Mouse (Mus musculus) neural tube, embryonic 14.5 days (tissue): Measurements from ENCODE around the gene Slc17a2. TPM values are rescaled to one million over a fixed set of nuclear protein-coding genes. Genes with fewer than 3 reads are reported as not detected.

Experiments
- ATAC-seq: fragments of 200-750 bp; cut with Nextera tagmentation; 2 replicates; pipeline ENCODE4 v1.8.0; 2017; ENCODE audit warnings: low read depth, mild to moderate bottlenecking, moderate TSS enrichment, moderate library complexity
- H3K27ac ChIP-seq: fragments of 300-500 bp; sonication (generic); 2 replicates; pipeline ENCODE4 v1.5.1; 2014; ENCODE audit warnings: low read depth, mild to moderate bottlenecking, control low read depth, low read length, moderate library complexity, mixed read lengths
- H3K27me3 ChIP-seq: fragments of 300-500 bp; sonication (generic); 2 replicates; pipeline ENCODE4 v1.6.1; 2014; ENCODE audit warnings: low read length; ENCODE audit not compliant: control insufficient read depth, insufficient read depth
- H3K36me3 ChIP-seq: fragments of 300-500 bp; sonication (generic); 2 replicates; pipeline ENCODE4 v1.6.1; 2014; ENCODE audit warnings: low read length, mixed read lengths; ENCODE audit not compliant: control insufficient read depth, insufficient read depth
- H3K4me1 ChIP-seq: fragments of 300-500 bp; sonication (generic); 2 replicates; pipeline ENCODE4 v1.6.1; 2014; ENCODE audit warnings: low read length; ENCODE audit not compliant: control insufficient read depth, insufficient read depth
- H3K4me2 ChIP-seq: fragments of 300-500 bp; sonication (generic); 2 replicates; pipeline ENCODE4 v1.6.1; 2014; ENCODE audit warnings: mild to moderate bottlenecking, low read depth, low read length, control low read depth
- H3K4me3 ChIP-seq: fragments of 300-500 bp; sonication (generic); 2 replicates; pipeline ENCODE4 v1.5.1; 2014; ENCODE audit warnings: low read depth, low read length, control low read depth, mixed read lengths
- H3K9ac ChIP-seq: fragments of 300-500 bp; sonication (generic); replicated peaks from 2 replicates; pipeline ENCODE4 v1.6.1; 2014; ENCODE audit warnings: low read depth, mild to moderate bottlenecking, control low read depth, low read length, mixed read lengths
- H3K9me3 ChIP-seq: fragments of 300-500 bp; sonication (generic); 2 replicates; pipeline ENCODE4 v1.6.1; 2016; ENCODE audit warnings: low read length; ENCODE audit not compliant: control insufficient read depth
- WGBS: fragments of 180-500 bp; shearing (Covaris S2); extraction: QIAGEN DNeasy Blood & Tissue Kit; methylation state at CpG from one replicate; pipeline ENCODE4 v1.1.7; 2014; 5-methylcytosine and 5-hydroxymethylcytosine counted together
- polyA plus RNA-seq: library from polyadenylated mRNA; unstranded; fragments of >200 nt; fragmentation: Nextera tagmentation; extraction: Ambion mirVana; gene quantifications from 2 replicates; pipeline ENCODE4 v1.2.1, GENCODE M21; 2014

The Slc17a2 gene
- polyA plus RNA-seq, 1 experiment from 2014 or later, result not detected

GRCm38 (mm10) chr13:23772561-23773313 lies 34.1 kb upstream of the Slc17a2 start:
- Histone ChIP-seq H3K9ac (no peak overlapping the region), H3K4me3 (no peak overlapping the region), H3K4me1 (0 out of 2 replicates have a peak, but pooled peaks cover 3% of the 10 kb centered on the region), H3K27me3 (no peaks in the 10 kb centered on the region), H3K4me2 (peak overlapping the region; percentile 40), H3K27ac (no peak overlapping the region), H3K36me3 (no peaks in the 10 kb centered on the region), H3K9me3 (no peaks in the 10 kb centered on the region)
- ATAC-seq, result peak; percentile 93
- 30% methylated on average over 21 of the region's 21 CpGs for WGBS

GRCm38 (mm10) chr13:23778339-23778738 lies 28.5 kb upstream of the Slc17a2 start:
- Histone ChIP-seq H3K27me3 (no peaks in the 10 kb centered on the region), H3K4me2 (no peak overlapping the region), H3K9ac (no peak overlapping the region), H3K4me1 (no peaks in the 10 kb centered on the region), H3K27ac (no peak overlapping the region), H3K36me3 (no peaks in the 10 kb centered on the region), H3K4me3 (no peak overlapping the region), H3K9me3 (no peaks in the 10 kb centered on the region)
- no peak for ATAC-seq
- WGBS, result 94% methylated on average over 7 of the region's 7 CpGs

GRCm38 (mm10) chr13:23779025-23779424 lies 27.8 kb upstream of the Slc17a2 start:
- Histone ChIP-seq H3K4me1 (no peaks in the 10 kb centered on the region), H3K9ac (no peak overlapping the region), H3K36me3 (no peaks in the 10 kb centered on the region), H3K4me3 (no peak overlapping the region), H3K4me2 (no peak overlapping the region), H3K27ac (no peak overlapping the region), H3K9me3 (no peaks in the 10 kb centered on the region), H3K27me3 (no peaks in the 10 kb centered on the region)
- ATAC-seq, result no peak
- WGBS, result 89% methylated on average over 4 of the region's 4 CpGs

- Histone ChIP-seq H3K9ac (no peak overlapping the region), H3K4me2 (no peak overlapping the region), H3K4me1 (no peaks in the 10 kb centered on the region), H3K9me3 (no peaks in the 10 kb centered on the region), H3K36me3 (no peaks in the 10 kb centered on the region), H3K27me3 (no peaks in the 10 kb centered on the region), H3K27ac (no peak overlapping the region), H3K4me3 (no peak overlapping the region)
- peak; percentile 88 for ATAC-seq
- 49% methylated on average over 2 of the region's 2 CpGs for WGBS
These were observed 14.3 kb upstream of the Slc17a2 start for GRCm38 (mm10) chr13:23792520-23792919.

- no peak overlapping the region for H3K9ac ChIP-seq
- 85% methylated on average over 5 of the region's 5 CpGs for WGBS
- H3K36me3 ChIP-seq, result no peaks in the 10 kb centered on the region
- no peaks in the 10 kb centered on the region for H3K27me3 ChIP-seq
- no peak overlapping the region for H3K4me2 ChIP-seq
- ATAC-seq, result no peak
- H3K4me3 ChIP-seq, result no peak overlapping the region
- no peaks in the 10 kb centered on the region for H3K9me3 ChIP-seq
- H3K4me1 ChIP-seq, result no peaks in the 10 kb centered on the region
- H3K27ac ChIP-seq, result no peak overlapping the region
These were observed 7.4 kb upstream of the Slc17a2 start for GRCm38 (mm10) chr13:23799405-23799804.

- Histone ChIP-seq H3K4me3 (no peak overlapping the region), H3K9ac (no peak overlapping the region), H3K27me3 (no peaks in the 10 kb centered on the region), H3K27ac (no peak overlapping the region), H3K4me2 (no peak overlapping the region), H3K4me1 (no peaks in the 10 kb centered on the region), H3K36me3 (no peaks in the 10 kb centered on the region), H3K9me3 (no peaks in the 10 kb centered on the region)
- ATAC-seq, result no peak
- 83% methylated on average over 2 of the region's 2 CpGs for WGBS
These were observed 2.3 kb upstream of the Slc17a2 start for GRCm38 (mm10) chr13:23804532-23804931.

- 71% methylated on average over 2 of the region's 2 CpGs for WGBS
- H3K4me1 ChIP-seq, result no peaks in the 10 kb centered on the region
- ATAC-seq, result no peak
- no peak overlapping the region for H3K9ac ChIP-seq
- no peak overlapping the region for H3K4me3 ChIP-seq
- H3K27me3 ChIP-seq, result no peaks in the 10 kb centered on the region
- H3K36me3 ChIP-seq, result no peaks in the 10 kb centered on the region
- no peaks in the 10 kb centered on the region for H3K9me3 ChIP-seq
- no peak overlapping the region for H3K27ac ChIP-seq
- no peak overlapping the region for H3K4me2 ChIP-seq
These were observed 9.4 kb downstream of the Slc17a2 start for GRCm38 (mm10) chr13:23816148-23816547.

- H3K9me3 ChIP-seq, result no peaks in the 10 kb centered on the region
- no peak overlapping the region for H3K4me2 ChIP-seq
- ATAC-seq, result no peak
- no peak overlapping the region for H3K27ac ChIP-seq
- no peaks in the 10 kb centered on the region for H3K4me1 ChIP-seq
- H3K36me3 ChIP-seq, result no peaks in the 10 kb centered on the region
- H3K27me3 ChIP-seq, result no peaks in the 10 kb centered on the region
- no peak overlapping the region for H3K9ac ChIP-seq
- no peak overlapping the region for H3K4me3 ChIP-seq
- WGBS, result 69% methylated on average over 4 of the region's 4 CpGs
These were observed 13.6 kb downstream of the Slc17a2 start for GRCm38 (mm10) chr13:23820179-23820940.

GRCm38 (mm10) chr13:23822213-23822612 lies 15.4 kb downstream of the Slc17a2 start:
- Histone ChIP-seq H3K36me3 (no peaks in the 10 kb centered on the region), H3K4me3 (no peak overlapping the region), H3K9me3 (no peaks in the 10 kb centered on the region), H3K4me1 (no peaks in the 10 kb centered on the region), H3K4me2 (no peak overlapping the region), H3K27ac (no peak overlapping the region), H3K9ac (no peak overlapping the region), H3K27me3 (no peaks in the 10 kb centered on the region)
- no peak for ATAC-seq
- WGBS, result 86% methylated on average over 3 of the region's 3 CpGs
